Mouse (Mus musculus) E14TG2a.4 (cell line): Measurements from ENCODE around the gene Ankrd44.

Experiments
- H3K27me3 ChIP-seq: 2 replicates; pipeline ENCODE4 v1.6.1; 2014; ENCODE audit warnings: low read length, control low read depth; ENCODE audit not compliant: insufficient read depth
- H3K36me3 ChIP-seq: 2 replicates; pipeline ENCODE4 v1.6.1; 2014; ENCODE audit warnings: low read length, control low read depth; ENCODE audit not compliant: insufficient read depth
- H3K4me1 ChIP-seq: replicated peaks from 2 replicates; pipeline ENCODE4 v1.6.1; 2014; ENCODE audit warnings: low read depth, low read length, control low read depth
- H3K4me3 ChIP-seq: replicated peaks from 2 replicates; pipeline ENCODE4 v1.5.1; 2014; ENCODE audit warnings: mild to moderate bottlenecking, low read length
- H3K9me3 ChIP-seq: 2 replicates; pipeline ENCODE4 v1.6.1; 2014; ENCODE audit warnings: low read length, control low read depth
- CTCF ChIP-seq: conservative IDR thresholded peaks from 2 replicates; pipeline ENCODE4 v1.5.1; 2014; ENCODE audit warnings: low read length
- NANOG ChIP-seq: IDR thresholded peaks from 2 replicates; pipeline ENCODE4 v1.6.1; 2014; ENCODE audit warnings: borderline replicate concordance, low read length, mixed read lengths
- POU5F1 ChIP-seq: IDR thresholded peaks from 2 replicates; pipeline ENCODE4 v1.6.1; 2014; ENCODE audit warnings: low read length, borderline replicate concordance

Ankrd44 gene

DNA sequence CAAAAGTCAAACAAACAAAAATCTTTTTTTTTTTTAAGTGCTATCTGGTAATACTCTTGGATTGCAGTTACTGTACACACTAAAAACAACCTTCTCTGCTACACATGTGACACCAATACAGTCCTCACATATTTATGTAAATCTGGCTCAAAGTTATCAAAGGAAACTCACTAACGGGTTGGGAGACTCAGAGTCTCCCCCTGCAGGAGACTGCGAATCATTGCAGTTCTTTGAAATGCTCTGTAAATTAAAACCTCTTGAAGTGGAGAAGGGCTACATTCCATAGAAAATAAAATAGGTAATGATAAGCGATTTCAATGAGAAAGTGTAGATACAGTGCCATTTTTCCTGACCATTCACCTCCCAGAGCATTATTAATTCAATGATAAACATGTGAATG is 219.6 kb downstream of the Ankrd44 start:
- H3K27me3 ChIP-seq = no peaks in the 10 kb centered on the region
- no peak overlapping the region for H3K4me3 ChIP-seq
- H3K36me3 ChIP-seq = no peaks in the 10 kb centered on the region
- no peaks in the 10 kb centered on the region for H3K4me1 ChIP-seq
- TF ChIP-seq CTCF (peak; percentile 95), POU5F1 (no peak)
- no peaks in the 10 kb centered on the region for H3K9me3 ChIP-seq

GRCm38 (mm10) chr1:54703466-54703865 is 222.7 kb downstream of the Ankrd44 start:
- no peaks in the 10 kb centered on the region for H3K36me3 ChIP-seq
- H3K9me3 ChIP-seq = no peaks in the 10 kb centered on the region
- TF ChIP-seq CTCF = no peak
- TF ChIP-seq POU5F1 = no peak
- TF ChIP-seq NANOG = no peak
- no peaks in the 10 kb centered on the region for H3K4me1 ChIP-seq
- no peaks in the 10 kb centered on the region for H3K27me3 ChIP-seq
- no peak overlapping the region for H3K4me3 ChIP-seq

DNA sequence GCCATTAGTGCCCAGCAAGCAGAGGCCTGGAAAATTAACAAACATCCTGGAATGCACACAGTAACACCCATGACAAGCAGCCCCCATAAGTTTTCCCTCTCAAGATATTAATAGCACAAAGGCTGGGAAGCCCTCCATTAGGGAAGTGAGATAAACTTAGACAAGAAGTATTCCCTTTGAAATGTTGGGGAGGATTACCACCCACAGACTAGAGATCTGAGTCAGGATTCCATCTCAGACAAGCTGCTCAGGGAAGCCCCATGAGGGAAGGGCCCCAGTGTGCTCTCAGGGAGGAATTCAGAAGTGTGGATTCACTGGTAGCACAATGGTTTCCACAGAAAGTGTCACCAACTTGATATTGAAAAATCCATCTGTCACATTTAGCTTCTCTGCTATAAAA is 223.3 kb downstream of the Ankrd44 start:
- Histone ChIP-seq H3K4me1 (no peaks in the 10 kb centered on the region), H3K4me3 (no peak overlapping the region), H3K27me3 (no peaks in the 10 kb centered on the region), H3K36me3 (no peaks in the 10 kb centered on the region), H3K9me3 (no peaks in the 10 kb centered on the region)
- TF ChIP-seq CTCF = no peak
- no peak for TF ChIP-seq POU5F1
- no peak for TF ChIP-seq NANOG

DNA sequence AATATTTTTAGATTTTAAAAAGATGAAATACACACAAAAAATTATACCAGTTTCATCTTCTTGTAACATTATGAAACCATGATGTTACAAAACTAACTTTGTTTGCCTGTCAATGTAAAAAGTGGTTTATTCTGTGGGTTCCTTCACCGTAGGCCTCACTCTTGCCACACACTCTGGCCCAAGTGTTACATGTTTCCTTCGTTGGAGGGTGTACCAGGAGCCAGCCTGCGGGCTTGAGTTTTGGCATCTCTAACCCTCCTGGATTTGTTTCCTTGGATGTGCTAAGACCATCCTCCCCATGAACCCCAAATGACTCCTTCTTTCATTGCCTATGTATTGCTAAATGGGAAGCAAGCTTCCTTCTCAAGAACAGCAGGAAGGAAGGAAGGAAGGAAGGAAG is 230.8 kb downstream of the Ankrd44 start:
- no peaks in the 10 kb centered on the region for H3K4me1 ChIP-seq
- H3K9me3 ChIP-seq = no peaks in the 10 kb centered on the region
- H3K36me3 ChIP-seq = no peaks in the 10 kb centered on the region
- no peaks in the 10 kb centered on the region for H3K27me3 ChIP-seq
- TF ChIP-seq CTCF (no peak), NANOG (no peak), POU5F1 (no peak)
- H3K4me3 ChIP-seq = no peak overlapping the region

GRCm38 (mm10) chr1:54691824-54692223 is 234.4 kb downstream of the Ankrd44 start:
- no peaks in the 10 kb centered on the region for H3K27me3 ChIP-seq
- no peaks in the 10 kb centered on the region for H3K9me3 ChIP-seq
- H3K36me3 ChIP-seq = no peaks in the 10 kb centered on the region
- TF ChIP-seq POU5F1 (no peak), CTCF (no peak), NANOG (no peak)
- no peak overlapping the region for H3K4me3 ChIP-seq
- no peaks in the 10 kb centered on the region for H3K4me1 ChIP-seq

- no peaks in the 10 kb centered on the region for H3K9me3 ChIP-seq
- TF ChIP-seq NANOG (no peak), CTCF (no peak), POU5F1 (no peak)
- no peaks in the 10 kb centered on the region for H3K27me3 ChIP-seq
- no peaks in the 10 kb centered on the region for H3K4me1 ChIP-seq
- H3K36me3 ChIP-seq = no peaks in the 10 kb centered on the region
- no peak overlapping the region for H3K4me3 ChIP-seq
Measured at GRCm38 (mm10) chr1:54690291-54690965, 235.8 kb downstream of the Ankrd44 start.

GRCm38 (mm10) chr1:54688441-54688840 is 237.7 kb downstream of the Ankrd44 start:
- Histone ChIP-seq H3K4me1 (no peaks in the 10 kb centered on the region), H3K27me3 (no peaks in the 10 kb centered on the region), H3K36me3 (no peaks in the 10 kb centered on the region), H3K9me3 (no peaks in the 10 kb centered on the region), H3K4me3 (no peak overlapping the region)
- TF ChIP-seq POU5F1 (no peak), CTCF (no peak), NANOG (no peak)

GRCm38 (mm10) chr1:54684316-54684715 is 241.9 kb downstream of the Ankrd44 start:
- H3K4me3 ChIP-seq = no peak overlapping the region
- TF ChIP-seq CTCF = no peak
- no peak for TF ChIP-seq POU5F1
- no peak for TF ChIP-seq NANOG
- no peaks in the 10 kb centered on the region for H3K9me3 ChIP-seq
- no peaks in the 10 kb centered on the region for H3K4me1 ChIP-seq
- no peaks in the 10 kb centered on the region for H3K27me3 ChIP-seq
- H3K36me3 ChIP-seq = no peaks in the 10 kb centered on the region

- TF ChIP-seq NANOG (no peak), POU5F1 (no peak), CTCF (no peak)
- no peak overlapping the region for H3K4me3 ChIP-seq
- H3K27me3 ChIP-seq = no peaks in the 10 kb centered on the region
- H3K9me3 ChIP-seq = no peaks in the 10 kb centered on the region
- peaks cover 24% of the 10 kb centered on the region for H3K4me1 ChIP-seq
- no peaks in the 10 kb centered on the region for H3K36me3 ChIP-seq
Measured at GRCm38 (mm10) chr1:54679556-54679955, 246.6 kb downstream of the Ankrd44 start.
